Mouse (Mus musculus): ENCODE measurements around the gene Rtkn.

Gene Rtkn

GRCm38 (mm10) chr6:83138056-83138455, 2.8 kb downstream of the Rtkn start:
- no peak for DNase-seq (ENCODE audit: low read depth)

- DNase-seq (ENCODE audit: low read depth): no peak
Measured at GRCm38 (mm10) chr6:83140044-83140443, 4.8 kb downstream of the Rtkn start.

- no peak for DNase-seq (ENCODE audit: low read depth)
Measured at GRCm38 (mm10) chr6:83141636-83142035, 6.4 kb downstream of the Rtkn start.

DNA sequence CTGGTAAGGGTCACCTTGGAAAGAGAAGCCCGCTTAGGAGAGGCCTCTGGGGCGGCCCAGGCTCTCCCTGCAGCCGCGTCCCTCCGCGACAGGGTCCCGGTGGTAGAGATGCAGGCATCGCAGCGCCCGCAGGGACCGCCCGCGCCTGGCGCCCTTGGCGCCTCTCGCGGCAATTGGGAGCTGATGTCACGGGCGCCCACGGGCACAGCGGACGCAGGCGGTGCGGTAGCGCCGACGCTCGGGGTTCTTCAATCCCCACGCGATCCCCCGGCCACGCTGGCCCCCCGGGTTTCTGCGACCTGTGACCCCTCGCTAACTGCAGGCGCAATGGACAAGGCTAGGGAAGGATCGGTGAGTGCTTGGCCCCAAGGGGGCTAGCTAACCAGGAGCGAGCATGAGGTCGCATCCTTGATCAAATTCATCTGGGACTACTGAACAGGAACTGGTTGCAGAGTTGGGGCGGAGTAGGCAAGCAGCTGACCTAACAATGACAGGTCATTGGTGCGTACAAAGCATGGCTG, 7.0 kb downstream of the Rtkn start:
- DNase-seq (ENCODE audit: low read depth): no peak

GRCm38 (mm10) chr6:83142886-83143285, 7.6 kb downstream of the Rtkn start:
- DNase-seq (ENCODE audit: low read depth): no peak

GRCm38 (mm10) chr6:83145209-83145608, 9.9 kb downstream of the Rtkn start:
- no peak for DNase-seq (ENCODE audit: low read depth)

DNA sequence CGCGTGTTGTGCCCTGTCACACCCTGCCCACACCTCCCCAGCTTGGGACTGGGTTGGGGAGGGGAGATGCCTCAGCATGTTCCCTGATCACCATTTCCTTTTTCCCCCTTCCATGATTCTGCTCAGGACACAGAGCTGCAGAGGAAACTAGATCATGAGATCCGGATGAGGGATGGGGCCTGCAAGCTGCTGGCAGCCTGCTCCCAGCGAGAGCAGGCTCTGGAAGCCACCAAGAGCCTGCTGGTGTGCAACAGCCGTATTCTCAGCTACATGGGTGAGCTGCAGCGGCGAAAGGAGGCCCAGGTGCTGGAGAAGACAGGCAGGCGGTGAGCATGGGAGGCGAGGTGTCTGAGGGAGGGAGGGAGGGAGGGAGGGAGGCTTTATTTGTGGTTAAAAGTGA, 10.5 kb downstream of the Rtkn start:
- DNase-seq (ENCODE audit: low read depth): no peak

GRCm38 (mm10) chr6:83147280-83147679, 12.0 kb downstream of the Rtkn start:
- no peak for DNase-seq (ENCODE audit: low read depth)

DNA sequence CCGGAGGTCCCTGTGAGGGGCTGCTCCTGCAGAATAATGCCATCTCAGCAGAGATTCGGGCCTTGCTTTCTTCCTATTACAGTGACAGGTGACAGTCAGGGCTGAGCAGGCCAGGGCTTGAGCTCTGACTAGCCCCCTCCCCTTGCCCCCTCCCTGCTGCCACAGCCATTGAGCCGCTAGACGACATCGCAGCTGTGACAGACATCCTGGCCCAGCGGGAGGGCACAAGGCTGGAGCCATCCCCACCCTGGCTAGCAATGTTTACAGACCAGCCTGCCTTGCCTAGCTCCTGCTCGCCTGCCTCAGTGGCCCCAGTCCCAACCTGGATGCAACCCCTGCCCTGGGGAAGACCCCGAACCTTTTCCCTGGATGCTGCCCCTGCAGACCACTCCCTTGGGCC, 16.5 kb downstream of the Rtkn start:
- DNase-seq (ENCODE audit: low read depth): no peak

DNA sequence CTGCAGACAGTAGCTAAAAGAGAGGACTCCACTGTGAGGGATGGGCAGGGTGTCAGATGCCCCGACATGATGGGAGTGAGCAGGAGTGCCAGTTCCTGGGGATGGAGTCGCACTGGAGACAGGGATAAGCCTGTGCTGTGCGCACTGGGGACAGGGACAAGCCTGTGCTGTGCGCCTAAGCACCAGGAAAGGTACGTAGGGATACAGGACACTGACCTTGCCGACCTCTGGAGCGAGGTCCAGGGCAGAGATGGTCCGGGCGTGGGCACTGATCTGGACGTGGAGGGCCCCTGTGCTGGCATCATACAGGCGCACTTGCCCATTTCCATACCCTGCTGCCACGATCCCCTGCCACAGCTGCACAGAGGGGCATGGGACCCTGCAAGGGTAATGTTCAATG, 17.8 kb downstream of the Rtkn start:
- DNase-seq (ENCODE audit: low read depth): no peak

- DNase-seq (ENCODE audit: low read depth): no peak
Measured at GRCm38 (mm10) chr6:83153485-83153884, 18.2 kb downstream of the Rtkn start.

DNA sequence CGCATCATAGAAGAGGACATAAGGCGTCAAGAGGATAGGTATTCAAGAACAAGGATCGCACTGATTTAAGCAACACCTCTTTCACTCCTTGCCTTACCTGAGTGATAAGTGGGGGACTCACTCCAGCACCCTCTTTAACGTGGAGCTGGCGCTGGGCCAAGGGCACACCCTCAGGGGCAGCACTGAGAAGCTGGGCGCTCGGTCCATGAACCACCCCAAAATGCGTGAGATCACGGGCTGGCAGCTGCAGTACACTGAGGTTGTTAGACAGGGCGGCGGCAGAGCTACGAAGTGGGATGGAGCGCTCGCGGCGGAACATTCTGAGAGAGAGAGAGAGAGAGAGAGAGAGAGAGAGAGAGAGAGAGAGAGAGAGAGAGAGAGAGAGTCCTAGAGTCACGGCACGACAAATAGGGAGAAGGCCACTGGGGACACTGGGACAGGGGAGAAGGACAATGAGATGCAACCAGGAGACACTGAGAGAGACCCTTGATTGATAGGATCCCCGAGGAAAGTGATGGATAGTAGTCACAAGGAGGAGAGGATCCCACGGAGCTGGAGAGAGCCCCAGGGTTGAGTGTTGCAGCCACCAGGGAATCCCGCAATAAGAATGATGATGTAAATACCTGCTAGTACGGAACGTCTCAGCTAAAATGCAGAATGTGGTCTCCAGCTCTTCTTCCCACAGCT, 20.4 kb downstream of the Rtkn start:
- DNase-seq (ENCODE audit: low read depth): no peak

- peak; percentile 23 for DNase-seq (ENCODE audit: low read depth)
Measured at GRCm38 (mm10) chr6:83156259-83156684, 21.0 kb downstream of the Rtkn start, which contains the start of the genes Wdr54 and 1700003E16Rik. Gene Wdr54 (minus strand): TSS chr6:83156397. Gene 1700003E16Rik (plus strand): TSS chr6:83156404.

DNA sequence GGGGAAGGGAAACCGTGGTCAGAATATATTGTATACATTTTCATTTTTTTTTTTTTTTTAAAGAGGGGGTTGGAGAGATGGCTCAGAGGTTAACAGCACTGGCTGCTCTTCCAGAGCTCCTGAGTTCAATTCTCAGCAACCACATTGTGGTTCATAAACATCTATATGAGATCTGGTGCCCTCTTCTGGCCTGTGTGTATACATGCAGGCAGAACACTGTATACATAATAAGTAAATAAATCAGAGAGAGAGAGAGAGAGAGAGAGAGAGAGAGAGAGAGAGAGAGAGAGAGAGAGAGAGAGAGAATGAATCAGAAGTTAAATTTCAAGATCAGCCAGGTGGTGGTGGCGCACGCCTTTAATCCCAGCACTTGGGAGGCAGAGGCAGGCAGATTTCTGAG, 24.2 kb downstream of the Rtkn start:
- DNase-seq (ENCODE audit: low read depth): peak; percentile 47

DNA sequence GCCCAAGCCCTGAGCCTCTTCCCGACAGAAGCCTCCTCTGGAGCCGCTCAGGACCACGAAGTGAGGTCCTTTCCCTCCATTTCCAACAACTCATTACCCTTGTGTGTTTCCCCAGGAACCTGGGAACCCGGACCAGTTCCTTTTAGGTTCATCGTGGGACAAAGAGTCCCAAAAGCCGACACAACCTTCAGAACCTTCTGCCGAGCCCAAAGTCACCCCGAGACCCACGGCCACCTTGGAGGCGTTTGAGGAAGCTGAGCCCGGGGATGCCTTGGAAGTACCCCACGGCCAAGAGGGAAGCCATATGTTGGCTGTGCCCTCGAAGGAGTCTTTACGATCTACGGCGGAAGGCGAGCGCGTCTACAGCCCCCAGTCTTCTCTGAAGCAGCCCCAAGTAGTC, 26.2 kb downstream of the Rtkn start:
- DNase-seq (ENCODE audit: low read depth): no peak

- DNase-seq (ENCODE audit: low read depth): no peak
Measured at GRCm38 (mm10) chr6:83161921-83162641, 26.8 kb downstream of the Rtkn start.

DNA sequence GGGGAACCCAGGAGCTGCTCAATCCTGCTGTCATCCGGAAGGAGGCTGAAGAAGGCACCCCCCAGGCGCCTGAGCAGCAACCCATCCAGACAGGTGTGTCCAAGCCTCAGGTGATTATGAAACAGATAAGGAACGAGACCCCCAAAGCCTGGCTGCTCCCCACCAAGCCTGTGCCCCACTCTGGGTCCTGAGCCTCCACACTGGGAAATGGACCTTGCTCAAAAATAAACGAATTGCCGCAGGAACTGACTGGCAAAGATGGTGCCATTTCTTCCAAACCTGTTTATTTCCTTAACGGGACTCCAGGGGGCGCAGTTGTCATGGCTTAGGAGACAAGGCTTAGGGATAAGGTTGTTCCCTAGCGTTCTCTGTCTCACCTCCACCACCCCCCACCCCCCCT, 27.4 kb downstream of the Rtkn start:
- peak; percentile 68 for DNase-seq (ENCODE audit: low read depth)

- DNase-seq (ENCODE audit: low read depth): no peak
Measured at GRCm38 (mm10) chr6:83165026-83165606, 29.9 kb downstream of the Rtkn start.

DNA sequence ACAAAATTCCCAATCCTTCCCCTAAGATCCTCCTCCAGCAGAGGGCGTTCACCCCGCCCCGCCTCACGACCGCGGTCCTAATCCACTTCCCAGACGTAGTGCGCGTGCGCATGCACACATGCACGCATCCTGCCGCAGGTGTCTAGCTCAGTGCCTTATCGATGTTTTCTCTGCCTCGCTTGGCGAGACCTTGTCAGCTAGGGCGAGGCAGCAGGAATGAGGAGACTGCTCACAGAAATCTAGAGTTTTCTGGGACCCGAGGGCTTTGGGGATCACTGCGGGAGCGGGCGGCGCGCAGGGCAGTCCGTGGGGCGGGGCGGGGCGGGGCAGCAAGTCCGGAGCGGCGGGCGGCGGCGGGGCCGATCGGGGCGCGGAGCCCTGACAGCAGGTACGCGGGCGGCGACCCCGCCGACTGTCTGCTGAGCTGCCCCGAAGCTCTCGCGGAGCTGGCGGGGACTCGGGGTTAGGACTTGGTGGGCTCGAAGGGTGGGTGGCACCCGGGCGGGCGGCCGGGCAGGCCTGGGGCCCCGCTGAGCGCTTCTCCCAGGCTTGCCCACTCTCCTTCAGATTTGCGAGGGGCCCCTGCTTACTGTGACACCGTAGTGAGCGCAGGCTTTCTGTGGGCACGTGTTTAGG, 30.5 kb downstream of the Rtkn start, which contains the start of gene Dctn1:
Gene Dctn1 (plus strand): TSS at position 314 of the 636 bp plus-strand sequence.
- peak; percentile 86 for DNase-seq (ENCODE audit: low read depth)

DNA sequence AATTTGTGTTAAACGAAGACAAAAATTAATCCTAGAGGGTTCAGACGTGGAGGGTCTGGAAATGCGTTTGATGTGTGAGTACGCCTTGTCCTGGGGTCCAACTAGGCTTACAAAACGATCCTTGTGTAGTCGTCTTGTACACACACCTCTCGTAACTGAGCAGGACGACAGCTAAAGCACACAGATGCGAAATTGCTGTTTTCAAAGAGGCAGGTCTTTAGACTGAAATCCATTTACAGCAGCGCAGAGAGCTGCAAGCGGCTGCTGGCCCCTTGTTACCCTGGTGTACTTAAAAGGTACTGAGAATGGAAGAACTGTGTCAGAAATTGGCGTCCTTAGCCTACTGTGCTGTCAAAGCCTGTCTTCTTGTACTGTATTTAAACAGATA, 31.0 kb downstream of the Rtkn start:
- peak; percentile 22 for DNase-seq (ENCODE audit: low read depth)

- DNase-seq (ENCODE audit: low read depth): no peak
Measured at GRCm38 (mm10) chr6:83169872-83170271, 34.6 kb downstream of the Rtkn start.

GRCm38 (mm10) chr6:83171063-83171462, 35.8 kb downstream of the Rtkn start:
- no peak for DNase-seq (ENCODE audit: low read depth)
